Mouse (Mus musculus) heart, adult 2 months (tissue): ENCODE results near the gene Spo11. TPM values are rescaled to one million over a fixed set of nuclear protein-coding genes. Genes with fewer than 3 reads are reported as not detected.

Experiments used
- DNase-seq, 2 experiments: peaks; one replicate each; pipeline ENCODE4 v3.0.0; 2021
- H3K27ac ChIP-seq: fragments of 200-600 bp; 2 replicates; pipeline ENCODE4 v1.8.1; 2022
- H3K27me3 ChIP-seq: fragments of 200-500 bp; 2 replicates; pipeline ENCODE4 v1.6.1; 2012; ENCODE audit warnings: mild to moderate bottlenecking, low read length, inconsistent platforms, mixed read lengths; ENCODE audit not compliant: control insufficient read depth, insufficient read depth
- H3K36me3 ChIP-seq: fragments of 200-500 bp; 2 replicates; pipeline ENCODE4 v1.6.1; 2012; ENCODE audit warnings: low read length, inconsistent platforms; ENCODE audit not compliant: control insufficient read depth, insufficient read depth
- H3K4me1 ChIP-seq: fragments of 200-500 bp; 2 replicates; pipeline ENCODE4 v1.6.1; 2011; ENCODE audit warnings: low read length; ENCODE audit not compliant: control insufficient read depth, insufficient read depth
- H3K4me3 ChIP-seq: fragments of 200-600 bp; 2 replicates; pipeline ENCODE4 v1.8.1; 2022
- H3K79me2 ChIP-seq: fragments of 200-500 bp; replicated peaks from 2 replicates; pipeline ENCODE4 v1.6.1; 2012; ENCODE audit warnings: mild to moderate bottlenecking, inconsistent platforms, low read length, moderate library complexity, mixed read lengths; ENCODE audit not compliant: control insufficient read depth, insufficient read depth
- H3K9ac ChIP-seq: fragments of 200-500 bp; 2 replicates; pipeline ENCODE4 v1.6.1; 2012; ENCODE audit warnings: low read depth, mild to moderate bottlenecking, control low read depth, inconsistent platforms, low read length, mixed read lengths
- CTCF ChIP-seq: fragments of 200-600 bp; IDR thresholded peaks from 2 replicates; pipeline ENCODE4 v1.8.1; 2022; ENCODE audit warnings: antibody characterized with exemption, mild to moderate bottlenecking, moderate library complexity
- EP300 ChIP-seq: fragments of 200-500 bp; IDR thresholded peaks from 2 replicates; pipeline ENCODE4 v1.6.1; 2011; ENCODE audit warnings: low read depth, low read length, control low read depth; ENCODE audit not compliant: insufficient read depth
- POLR2A ChIP-seq: fragments of 200-500 bp; IDR thresholded peaks from 2 replicates; pipeline ENCODE4 v1.6.1; 2011; ENCODE audit warnings: mild to moderate bottlenecking, low read depth, low read length, control low read depth; ENCODE audit not compliant: insufficient read depth
- WGBS: fragments of 180-500 bp; shearing (Covaris S2); methylation state at CpG from one replicate; pipeline ENCODE4 v1.1.7; 2018; 5-methylcytosine and 5-hydroxymethylcytosine counted together
- intact Hi-C: fragments of 180-260 bp; cut with DNase I; formaldehyde crosslinking; loops from one replicate; pipeline ENCODE4 v1.15.1; 2025
- polyA plus RNA-seq: library from polyadenylated mRNA; depleted of rRNA; stranded (reverse); fragments of >200 nt; gene quantifications from 2 replicates; pipeline ENCODE4 v1.2.3, GENCODE M21; 2012
- total RNA-seq, 2 experiments: library from RNA; stranded (reverse); gene quantifications; 2 replicates each; pipeline ENCODE4 v1.2.3; 2021

Gene Spo11
- total and polyA plus RNA-seq, 3 experiments, result 0.14 TPM; not detected in 2

DNA sequence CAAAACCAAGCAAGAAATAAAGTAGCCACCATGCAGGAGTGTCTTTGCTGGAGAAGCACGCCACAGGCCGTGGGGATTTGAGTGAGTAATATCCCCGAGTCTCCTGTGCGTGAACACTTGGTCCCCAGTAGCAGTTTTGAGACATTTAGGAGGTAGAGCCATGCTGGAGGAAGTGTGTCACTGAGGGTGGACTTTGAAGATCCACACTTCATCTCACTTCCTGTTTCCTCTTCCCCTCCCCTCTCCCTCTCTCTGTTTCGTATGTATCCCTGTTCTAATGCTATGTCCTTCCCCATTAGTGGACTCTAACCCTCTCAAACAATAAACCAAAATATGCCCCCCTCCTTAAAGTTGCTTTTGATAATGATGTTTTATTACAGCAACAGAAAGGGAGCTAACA lies 11.0 kb upstream of the Spo11 start:
- H3K36me3 ChIP-seq, result no peaks in the 10 kb centered on the region
- no peaks in the 10 kb centered on the region for H3K27me3 ChIP-seq
- no peaks in the 10 kb centered on the region for H3K79me2 ChIP-seq
- no peak overlapping the region for H3K9ac ChIP-seq
- WGBS, result 65% methylated on average over 5 of the region's 5 CpGs
- no peaks in the 10 kb centered on the region for H3K4me1 ChIP-seq
- TF ChIP-seq POLR2A, result no peak
- no peak for TF ChIP-seq EP300
- no peak for TF ChIP-seq CTCF
- no peak overlapping the region for H3K27ac ChIP-seq
- no peak overlapping the region for H3K4me3 ChIP-seq
- intact Hi-C loops, result no loop called here
- DNase-seq, result no peak

DNA sequence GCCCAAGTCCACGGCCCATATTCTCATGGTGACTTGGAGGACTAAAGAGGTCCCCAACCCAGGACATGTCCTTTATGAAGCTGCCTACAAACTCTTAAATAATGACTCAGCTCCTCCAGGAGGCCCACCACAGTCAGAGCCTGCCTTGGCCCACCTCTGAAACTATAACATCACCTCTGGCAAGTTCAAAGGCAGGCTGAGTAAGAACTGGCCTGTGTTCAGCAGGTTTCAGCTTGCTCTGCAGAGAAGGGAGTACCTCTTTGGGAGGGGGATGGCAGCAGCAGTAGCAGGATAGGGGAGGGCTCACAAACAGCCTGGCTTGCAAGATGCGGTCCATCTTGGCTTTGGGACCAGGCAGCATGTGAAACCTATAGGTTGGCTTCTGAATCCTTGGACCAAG lies 5.6 kb upstream of the Spo11 start:
- H3K27ac ChIP-seq, result no peak overlapping the region
- H3K79me2 ChIP-seq, result no peaks in the 10 kb centered on the region
- 84% methylated on average over 2 of the region's 2 CpGs for WGBS
- no peak overlapping the region for H3K4me3 ChIP-seq
- no peaks in the 10 kb centered on the region for H3K27me3 ChIP-seq
- H3K9ac ChIP-seq, result no peak overlapping the region
- no peak for DNase-seq
- intact Hi-C loops, result no loop called here
- no peaks in the 10 kb centered on the region; the same call in 1 of the 2 replicates for H3K4me1 ChIP-seq
- H3K36me3 ChIP-seq, result no peaks in the 10 kb centered on the region
- TF ChIP-seq CTCF, result no peak
- TF ChIP-seq EP300, result no peak
- TF ChIP-seq POLR2A, result no peak

DNA sequence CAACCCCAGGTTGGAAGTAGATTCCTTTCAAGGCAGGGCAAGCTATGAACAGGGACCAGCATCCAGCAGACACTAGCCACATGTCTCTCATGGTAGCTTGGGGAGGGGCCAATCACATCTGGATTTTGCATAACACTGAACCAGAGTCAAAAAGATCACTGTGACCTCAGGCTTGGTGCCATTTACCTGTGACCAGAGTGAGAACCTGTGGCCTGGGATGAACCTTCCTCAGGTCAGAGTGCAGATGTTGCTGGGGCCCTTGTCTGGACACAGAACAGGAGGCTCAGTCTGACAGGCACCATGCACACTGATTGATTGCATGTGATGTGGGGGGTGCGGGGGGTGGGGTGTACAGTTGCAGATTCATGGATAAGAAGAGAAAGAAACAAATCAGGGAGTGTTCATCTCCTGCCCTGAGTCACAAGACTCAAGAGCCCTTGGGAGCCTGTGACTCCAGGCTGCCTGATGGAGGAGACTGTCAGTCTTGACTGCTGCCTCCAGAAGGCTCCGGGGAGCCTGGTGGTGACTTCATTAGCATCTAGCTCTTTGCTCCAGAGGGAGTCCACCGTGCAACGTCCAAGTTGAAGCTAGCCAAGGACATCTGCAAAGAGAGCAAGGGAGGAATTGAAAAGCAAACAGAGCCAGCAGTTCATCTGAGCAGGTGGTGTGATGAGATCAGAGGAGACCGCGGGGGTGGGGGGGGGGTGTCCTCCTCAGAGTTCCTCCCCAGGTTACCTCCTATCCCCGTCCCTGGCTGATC lies 3.5 kb upstream of the Spo11 start:
- intact Hi-C loops, result no loop called here
- no peak for DNase-seq

DNA sequence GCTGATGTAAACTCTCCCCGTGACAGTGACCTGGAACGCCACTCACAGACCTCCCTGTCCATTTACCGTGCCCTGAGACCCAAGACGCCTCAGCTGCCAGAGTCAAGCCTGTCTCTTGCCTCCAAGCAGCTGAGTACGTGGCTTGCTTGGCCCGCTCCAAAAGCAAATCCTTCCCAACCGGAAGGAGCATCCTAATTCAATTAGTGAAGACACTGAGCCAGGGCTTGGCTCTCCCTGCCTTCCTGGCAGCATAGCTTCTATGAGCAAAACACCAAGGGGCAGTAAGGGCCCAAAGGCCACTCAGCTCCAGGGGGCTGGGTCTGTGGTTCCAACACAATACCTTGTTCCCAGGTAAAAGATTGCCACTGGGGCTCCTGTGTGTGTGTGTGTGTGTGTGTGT lies 2.8 kb upstream of the Spo11 start:
- H3K79me2 ChIP-seq, result no peaks in the 10 kb centered on the region
- 56% methylated on average over 7 of the region's 7 CpGs for WGBS
- no peak overlapping the region for H3K27ac ChIP-seq
- H3K27me3 ChIP-seq, result no peaks in the 10 kb centered on the region
- TF ChIP-seq CTCF, result no peak
- no peak for TF ChIP-seq EP300
- TF ChIP-seq POLR2A, result no peak
- H3K36me3 ChIP-seq, result no peaks in the 10 kb centered on the region
- no peak overlapping the region for H3K9ac ChIP-seq
- no peak overlapping the region for H3K4me3 ChIP-seq
- no peak for DNase-seq
- intact Hi-C loops, result no loop called here
- H3K4me1 ChIP-seq, result no peaks in the 10 kb centered on the region; the same call in 1 of the 2 replicates

More for the DNA sequence above, 3.5 kb upstream of the Spo11 start:
- H3K4me1 ChIP-seq, result no peaks in the 10 kb centered on the region; the same call in 1 of the 2 replicates
- H3K4me3 ChIP-seq, result no peak overlapping the region
- H3K9ac ChIP-seq, result no peak overlapping the region
- WGBS, result 28% methylated on average over 7 of the region's 7 CpGs
- no peaks in the 10 kb centered on the region for H3K79me2 ChIP-seq
- no peaks in the 10 kb centered on the region for H3K36me3 ChIP-seq
- no peak overlapping the region for H3K27ac ChIP-seq
- TF ChIP-seq POLR2A (no peak), CTCF (no peak), EP300 (no peak)
- H3K27me3 ChIP-seq, result no peaks in the 10 kb centered on the region

DNA sequence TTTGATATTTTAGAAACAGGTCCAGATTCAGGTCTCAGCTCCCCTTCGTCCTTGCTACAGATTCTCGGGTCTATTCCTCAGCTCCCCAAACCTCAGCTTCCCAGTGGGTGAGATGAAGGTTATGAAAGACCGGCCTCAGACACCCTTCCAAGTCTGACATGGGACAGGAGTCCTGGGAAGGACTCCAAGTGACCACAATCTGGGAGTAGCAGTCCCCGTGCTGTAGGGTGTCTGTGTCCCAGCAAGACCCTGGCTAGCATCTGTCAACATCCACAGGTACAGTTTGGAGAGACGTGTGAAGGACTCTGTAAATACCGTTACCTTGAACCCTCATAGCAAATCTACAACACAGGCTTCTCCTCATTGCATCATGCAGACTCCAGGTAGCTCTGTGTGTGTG lies 2.3 kb upstream of the Spo11 start:
- H3K4me3 ChIP-seq, result no peak overlapping the region
- no peaks in the 10 kb centered on the region for H3K79me2 ChIP-seq
- no peak overlapping the region for H3K27ac ChIP-seq
- intact Hi-C loops, result no loop called here
- DNase-seq, result peak in 1 of 2 experiments; percentile 35
- no peak overlapping the region for H3K9ac ChIP-seq
- no peaks in the 10 kb centered on the region for H3K36me3 ChIP-seq
- H3K4me1 ChIP-seq, result no peaks in the 10 kb centered on the region; the same call in 1 of the 2 replicates
- TF ChIP-seq EP300 (peak; percentile 76), POLR2A (no peak)
- no peaks in the 10 kb centered on the region for H3K27me3 ChIP-seq
- 61% methylated on average over 6 of the region's 6 CpGs for WGBS

DNA sequence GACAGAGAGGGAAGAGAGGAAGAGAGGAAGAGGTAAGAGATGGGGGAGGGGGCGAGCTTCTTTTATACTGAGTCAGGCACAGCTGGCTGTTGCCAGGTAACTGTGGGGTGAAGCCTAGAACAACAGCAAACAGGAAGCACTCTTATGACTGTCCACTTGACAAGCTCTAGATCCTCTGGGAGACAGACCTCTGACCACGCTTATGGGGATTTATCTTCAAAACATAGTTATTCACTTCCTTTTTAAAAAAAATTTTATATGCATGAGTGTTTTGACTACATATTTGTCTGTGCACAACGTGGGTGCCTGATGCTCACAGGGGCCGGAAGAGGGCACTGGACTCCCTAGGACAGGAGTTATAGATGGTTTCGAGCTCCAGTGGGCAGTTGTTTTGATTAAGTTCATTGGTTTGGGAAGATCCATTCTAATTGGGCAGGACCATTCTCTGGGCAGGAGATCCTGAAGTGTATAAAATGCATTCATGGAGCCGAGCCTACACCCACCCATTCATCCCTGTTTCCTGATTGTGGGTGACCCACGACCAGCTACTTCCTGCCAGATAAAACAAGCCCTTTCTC lies 750 bp upstream of the Spo11 start:
- H3K27ac ChIP-seq, result no peak overlapping the region
- DNase-seq, result no peak
- WGBS, result 34% methylated on average over 7 of the region's 7 CpGs
- H3K36me3 ChIP-seq, result no peaks in the 10 kb centered on the region
- intact Hi-C loops, result no loop called here
- H3K4me1 ChIP-seq, result no peaks in the 10 kb centered on the region; the same call in 1 of the 2 replicates
- H3K27me3 ChIP-seq, result no peaks in the 10 kb centered on the region
- no peak overlapping the region for H3K4me3 ChIP-seq
- no peaks in the 10 kb centered on the region for H3K79me2 ChIP-seq
- no peak overlapping the region for H3K9ac ChIP-seq
- TF ChIP-seq POLR2A (no peak), CTCF (no peak), EP300 (no peak)
